Mouse (Mus musculus): ENCODE measurements around the gene Olfr259. TPM values are rescaled to one million over a fixed set of nuclear protein-coding genes. Genes with fewer than 3 reads are reported as not detected.

The Olfr259 gene
- not detected for polyA plus RNA-seq (2014; fragmentation: Illumina TruSeq; extraction: RNeasy Lipid Tissue Mini Kit (QIAGEN cat#74804); ENCODE audit: low read depth, low replicate concordance)

DNA sequence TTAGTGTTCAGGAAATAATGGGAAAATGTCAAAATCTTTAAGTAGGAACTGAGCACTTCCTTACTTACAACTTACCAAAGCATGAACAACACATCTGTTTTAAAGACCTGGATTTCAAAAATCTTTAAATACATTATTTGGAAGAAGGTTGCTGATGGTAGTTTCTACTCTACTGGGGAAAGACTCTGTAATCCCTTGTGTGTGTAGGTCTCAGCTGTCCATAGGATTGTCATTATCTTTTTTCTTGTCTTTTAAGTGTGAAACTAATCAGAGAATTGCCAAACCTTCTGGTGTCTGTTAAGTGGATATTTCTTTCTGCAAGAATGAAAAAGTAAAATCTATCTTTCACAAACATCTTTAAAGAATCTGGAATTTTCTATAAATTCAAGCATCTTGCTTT lies at the start of gene Olfr259:
Olfr259 (minus strand) TSS at position 101 of the 400 bp plus-strand sequence.

DNA sequence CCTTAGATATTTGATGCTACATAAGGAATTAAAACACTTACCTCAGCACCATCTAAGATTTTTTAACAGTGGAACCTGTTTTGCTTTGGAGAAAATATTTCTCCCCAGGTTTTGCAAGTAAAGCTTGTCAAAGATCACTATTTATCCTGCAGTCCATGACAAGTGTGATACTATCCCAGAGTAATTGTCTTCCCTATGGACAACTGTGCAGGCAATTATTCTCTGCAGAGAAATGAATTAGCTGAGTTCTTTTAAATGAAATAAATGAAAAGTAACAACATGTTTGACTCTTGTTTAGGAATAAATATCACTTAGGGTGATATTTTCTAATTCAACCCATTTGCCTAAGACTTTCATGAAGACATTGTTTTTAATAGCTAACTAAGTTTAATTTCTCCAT lies 38.2 kb upstream of the Olfr259 start, which contains the start of gene Olfr1111:
Olfr1111 (minus strand) TSS at position 101 of the 400 bp plus-strand sequence.

DNA sequence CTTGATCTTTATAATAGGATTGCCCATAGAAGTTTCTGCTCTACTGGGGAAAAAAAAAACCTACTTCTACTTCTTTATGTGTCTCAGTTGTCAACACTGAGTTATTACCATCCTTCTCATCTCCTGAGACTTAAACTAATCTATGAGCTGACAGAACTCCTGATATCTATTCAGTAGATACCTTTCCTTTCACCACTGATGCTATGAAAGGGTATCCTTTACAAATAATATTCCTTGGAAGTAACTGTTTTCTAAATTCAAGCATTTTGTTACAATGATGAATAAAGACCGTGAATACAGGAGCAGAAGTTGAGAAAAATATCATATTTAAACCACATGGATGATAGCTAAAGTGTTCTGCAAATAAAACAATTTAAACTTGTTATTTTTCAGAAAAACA lies 25.8 kb upstream of the Olfr259 start, which contains the start of gene Olfr1110:
Olfr1110 (minus strand) TSS at position 101 of the 400 bp plus-strand sequence.

DNA sequence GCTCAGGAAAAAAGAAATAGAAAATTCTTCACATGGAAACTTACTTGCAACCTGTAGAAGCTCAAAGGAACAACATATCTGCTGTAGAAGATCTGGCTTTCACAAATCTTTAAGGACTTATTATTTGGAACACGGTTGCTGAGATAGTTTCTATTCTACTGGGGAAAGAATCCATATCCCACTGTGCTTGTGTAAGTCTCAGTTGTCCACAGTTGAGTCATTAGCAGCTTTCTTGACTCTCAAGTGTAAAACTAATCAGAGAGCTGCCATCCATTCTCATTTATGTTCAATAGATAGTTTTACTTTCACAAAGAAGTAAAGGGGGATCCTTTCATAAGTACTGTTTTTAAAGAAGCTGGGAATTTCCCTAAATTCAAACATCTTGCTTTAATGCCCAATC lies 18.5 kb downstream of the Olfr259 start, which contains the start of gene Olfr1109:
Olfr1109 (minus strand) TSS at position 101 of the 400 bp plus-strand sequence.

DNA sequence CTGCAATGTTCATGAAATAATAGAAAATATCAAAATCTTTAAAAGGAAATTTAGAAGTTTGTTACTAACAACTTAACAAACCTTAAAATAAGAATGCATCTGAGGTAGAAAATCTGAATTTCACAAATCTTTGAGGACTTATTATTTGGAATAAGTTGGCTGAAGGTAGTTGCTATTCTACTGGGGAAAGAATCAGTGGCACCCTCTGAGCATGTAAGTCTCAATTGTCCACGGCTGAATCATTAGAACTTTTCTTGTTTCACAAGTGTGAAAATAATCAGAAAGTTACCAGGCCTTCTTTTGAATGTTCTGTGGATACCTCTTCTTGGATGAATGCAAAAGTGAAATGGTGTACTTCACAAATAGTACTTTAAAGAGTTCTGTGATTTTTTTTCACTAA lies 38.6 kb downstream of the Olfr259 start, which contains the start of gene Olfr1107:
Olfr1107 (minus strand) TSS at position 101 of the 400 bp plus-strand sequence.

Other genes with a start within 250 kb of the Olfr259 start
- not detected for gene Gm13723, start 239.8 kb downstream of the Olfr259 start, polyA plus RNA-seq (2014; fragmentation: Illumina TruSeq; extraction: RNeasy Lipid Tissue Mini Kit (QIAGEN cat#74804); ENCODE audit: low read depth, low replicate concordance)
- gene Olfr1097, start 222.4 kb downstream of the Olfr259 start, polyA plus RNA-seq (2014; fragmentation: Illumina TruSeq; extraction: RNeasy Lipid Tissue Mini Kit (QIAGEN cat#74804); ENCODE audit: low read depth, low replicate concordance), result not detected
- gene Olfr1098, start 190.0 kb downstream of the Olfr259 start, polyA plus RNA-seq (2014; fragmentation: Illumina TruSeq; extraction: RNeasy Lipid Tissue Mini Kit (QIAGEN cat#74804); ENCODE audit: low read depth, low replicate concordance), result not detected
- gene Olfr1099, start 153.9 kb downstream of the Olfr259 start, polyA plus RNA-seq (2014; fragmentation: Illumina TruSeq; extraction: RNeasy Lipid Tissue Mini Kit (QIAGEN cat#74804); ENCODE audit: low read depth, low replicate concordance), result not detected
- not detected for gene Olfr1100, start 134.6 kb downstream of the Olfr259 start, polyA plus RNA-seq (2014; fragmentation: Illumina TruSeq; extraction: RNeasy Lipid Tissue Mini Kit (QIAGEN cat#74804); ENCODE audit: low read depth, low replicate concordance)
- gene Olfr1101, start 123.3 kb downstream of the Olfr259 start, polyA plus RNA-seq (2014; fragmentation: Illumina TruSeq; extraction: RNeasy Lipid Tissue Mini Kit (QIAGEN cat#74804); ENCODE audit: low read depth, low replicate concordance), result not detected
- gene Olfr1102, start 116.2 kb downstream of the Olfr259 start, polyA plus RNA-seq (2014; fragmentation: Illumina TruSeq; extraction: RNeasy Lipid Tissue Mini Kit (QIAGEN cat#74804); ENCODE audit: low read depth, low replicate concordance), result not detected
- gene Olfr1104, start 87.5 kb downstream of the Olfr259 start, polyA plus RNA-seq (2014; fragmentation: Illumina TruSeq; extraction: RNeasy Lipid Tissue Mini Kit (QIAGEN cat#74804); ENCODE audit: low read depth, low replicate concordance), result not detected
- gene Olfr1105, start 78.0 kb downstream of the Olfr259 start, polyA plus RNA-seq (2014; fragmentation: Illumina TruSeq; extraction: RNeasy Lipid Tissue Mini Kit (QIAGEN cat#74804); ENCODE audit: low read depth, low replicate concordance), result not detected
- gene Olfr1106, start 62.3 kb downstream of the Olfr259 start, polyA plus RNA-seq (2014; fragmentation: Illumina TruSeq; extraction: RNeasy Lipid Tissue Mini Kit (QIAGEN cat#74804); ENCODE audit: low read depth, low replicate concordance), result not detected
- not detected for gene Olfr1107, start 38.8 kb downstream of the Olfr259 start, polyA plus RNA-seq (2014; fragmentation: Illumina TruSeq; extraction: RNeasy Lipid Tissue Mini Kit (QIAGEN cat#74804); ENCODE audit: low read depth, low replicate concordance)
- gene Olfr1109, start 18.6 kb downstream of the Olfr259 start, polyA plus RNA-seq (2014; fragmentation: Illumina TruSeq; extraction: RNeasy Lipid Tissue Mini Kit (QIAGEN cat#74804); ENCODE audit: low read depth, low replicate concordance), result not detected
- not detected for gene Olfr1110, start 25.7 kb upstream of the Olfr259 start, polyA plus RNA-seq (2014; fragmentation: Illumina TruSeq; extraction: RNeasy Lipid Tissue Mini Kit (QIAGEN cat#74804); ENCODE audit: low read depth, low replicate concordance)
- gene Olfr1111, start 38.1 kb upstream of the Olfr259 start, polyA plus RNA-seq (2014; fragmentation: Illumina TruSeq; extraction: RNeasy Lipid Tissue Mini Kit (QIAGEN cat#74804); ENCODE audit: low read depth, low replicate concordance), result not detected
- gene Olfr1112, start 73.2 kb upstream of the Olfr259 start, polyA plus RNA-seq (2014; fragmentation: Illumina TruSeq; extraction: RNeasy Lipid Tissue Mini Kit (QIAGEN cat#74804); ENCODE audit: low read depth, low replicate concordance), result not detected
- gene Olfr1113, start 94.4 kb upstream of the Olfr259 start, polyA plus RNA-seq (2014; fragmentation: Illumina TruSeq; extraction: RNeasy Lipid Tissue Mini Kit (QIAGEN cat#74804); ENCODE audit: low read depth, low replicate concordance), result not detected
- gene Olfr1115, start 133.4 kb upstream of the Olfr259 start, polyA plus RNA-seq (2014; fragmentation: Illumina TruSeq; extraction: RNeasy Lipid Tissue Mini Kit (QIAGEN cat#74804); ENCODE audit: low read depth, low replicate concordance), result not detected
- gene Olfr1116, start 153.0 kb upstream of the Olfr259 start, polyA plus RNA-seq (2014; fragmentation: Illumina TruSeq; extraction: RNeasy Lipid Tissue Mini Kit (QIAGEN cat#74804); ENCODE audit: low read depth, low replicate concordance), result not detected
- gene Olfr1118, start 193.0 kb upstream of the Olfr259 start, polyA plus RNA-seq (2014; fragmentation: Illumina TruSeq; extraction: RNeasy Lipid Tissue Mini Kit (QIAGEN cat#74804); ENCODE audit: low read depth, low replicate concordance), result not detected
- not detected for gene Olfr1120, start 240.2 kb upstream of the Olfr259 start, polyA plus RNA-seq (2014; fragmentation: Illumina TruSeq; extraction: RNeasy Lipid Tissue Mini Kit (QIAGEN cat#74804); ENCODE audit: low read depth, low replicate concordance)

Measured in testis, adult 10 weeks (tissue).